Mouse (Mus musculus) left cerebral cortex, adult 2 months (tissue): Measurements from ENCODE around the gene 9930021J03Rik. TPM values are rescaled to one million over a fixed set of nuclear protein-coding genes. Genes with fewer than 3 reads are reported as not detected.

ENCODE experiments used
- DNase-seq, 2 experiments: peaks; one replicate each; pipeline ENCODE4 v3.0.0; 2021 to 2022; ENCODE audit warnings: low spot score in 2 of 2, mixed read lengths in 1 of 2; ENCODE audit errors: extremely low spot score in 1 of 2
- H3K27ac ChIP-seq: fragments of 200-600 bp; 2 replicates; pipeline ENCODE4 v1.8.1; 2022
- H3K4me3 ChIP-seq: fragments of 200-600 bp; 2 replicates; pipeline ENCODE4 v1.8.1; 2022
- CTCF ChIP-seq: fragments of 200-600 bp; IDR thresholded peaks from 2 replicates; pipeline ENCODE4 v1.8.1; 2022; ENCODE audit warnings: antibody characterized with exemption, mild to moderate bottlenecking, moderate library complexity
- intact Hi-C: fragments of 180-260 bp; cut with DNase I; formaldehyde crosslinking; loops from one replicate; pipeline ENCODE4 v1.15.1; 2025
- total RNA-seq, 2 experiments: library from RNA; stranded (reverse); gene quantifications; 2 replicates each; pipeline ENCODE4 v1.2.3; 2021

9930021J03Rik gene
- total RNA-seq, 2 experiments from 2014 or later: 38.3 to 41.1 TPM

DNA sequence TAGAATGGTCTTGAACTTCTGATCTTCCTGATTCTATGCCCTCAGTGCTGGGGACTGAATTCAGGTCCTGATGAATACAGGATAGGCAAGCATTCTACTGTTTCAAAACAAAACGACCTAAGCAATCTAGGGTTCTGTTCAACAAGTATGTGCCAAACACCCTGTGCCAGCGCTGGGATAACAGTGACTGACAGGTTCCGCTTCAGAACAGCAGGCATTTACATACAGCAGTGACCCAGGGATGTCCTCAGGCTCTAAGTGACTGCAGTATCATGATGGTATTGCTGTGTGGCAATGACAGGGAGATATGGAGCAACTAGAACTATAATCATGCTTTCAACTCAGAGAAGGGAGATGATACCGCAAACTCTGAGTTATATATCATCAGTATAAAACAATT, 92.3 kb downstream of the 9930021J03Rik start:
- TF ChIP-seq CTCF: no peak
- DNase-seq: no peak
- intact Hi-C loops: no loop called here
- Histone ChIP-seq H3K27ac (no peak overlapping the region), H3K4me3 (no peak overlapping the region)

DNA sequence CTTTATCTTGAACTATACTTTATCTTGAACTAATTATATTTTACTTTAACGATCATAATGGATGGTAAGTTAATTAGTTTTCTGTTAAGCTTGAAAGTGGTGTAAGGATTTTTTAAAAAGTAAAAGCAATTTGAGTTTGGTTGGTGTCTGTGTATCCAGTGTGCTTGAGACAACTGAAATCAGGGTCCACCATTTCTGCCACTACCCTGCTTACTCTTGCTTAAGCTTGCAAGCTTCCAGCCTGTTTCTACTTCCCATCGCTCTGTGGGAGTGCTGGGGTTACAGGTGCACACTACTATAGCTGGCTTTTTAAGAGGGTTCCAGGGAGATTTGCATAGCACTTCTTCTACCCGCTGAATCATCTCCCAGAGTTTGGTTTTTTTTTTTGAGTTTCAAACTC, 96.3 kb downstream of the 9930021J03Rik start:
- TF ChIP-seq CTCF: no peak
- Histone ChIP-seq H3K4me3 (no peak overlapping the region), H3K27ac (no peak overlapping the region)
- intact Hi-C loops: no loop called here
- no peak for DNase-seq

DNA sequence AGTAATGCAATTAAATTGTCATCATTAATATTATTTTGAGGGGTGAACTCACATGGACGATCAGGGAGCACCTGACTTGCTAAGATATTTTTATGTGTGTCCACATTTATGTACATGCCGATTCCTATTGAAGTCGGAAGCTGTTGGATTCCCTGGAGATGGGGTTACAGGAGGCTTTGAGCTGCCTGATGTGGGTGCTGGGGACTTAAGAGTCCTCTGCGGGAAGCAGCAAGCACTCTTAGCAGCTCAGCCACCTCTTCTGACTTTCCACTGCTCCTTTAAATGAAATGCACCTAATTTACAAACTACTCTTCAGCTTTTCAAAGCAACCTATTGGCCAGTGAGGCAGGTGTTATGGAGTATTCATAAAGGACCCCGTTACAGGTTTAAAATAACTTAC, 97.3 kb downstream of the 9930021J03Rik start:
- TF ChIP-seq CTCF: no peak
- Histone ChIP-seq H3K27ac (no peak overlapping the region), H3K4me3 (peak overlapping the region; percentile 20; the same call in 1 of the 2 replicates)
- intact Hi-C loops: no loop called here
- no peak for DNase-seq

DNA sequence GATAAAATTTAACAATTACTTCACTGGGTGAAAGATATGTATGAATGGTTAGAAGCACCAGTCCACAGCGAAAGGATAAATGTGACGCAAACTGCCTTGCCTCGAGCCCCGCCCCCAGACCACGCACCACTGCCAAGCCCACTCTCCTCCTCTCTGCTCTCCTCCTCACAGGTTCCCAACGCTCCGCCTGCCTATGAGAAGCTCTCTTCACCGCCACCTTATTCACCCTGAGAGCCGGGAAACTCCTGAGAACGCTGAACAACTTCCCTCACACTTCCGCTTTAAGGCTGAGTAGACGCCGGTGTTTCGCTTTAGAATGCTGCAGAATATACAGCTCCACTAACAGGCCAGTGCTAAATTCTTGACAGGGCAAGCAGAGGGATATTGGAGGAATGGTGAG, 97.8 kb downstream of the 9930021J03Rik start:
- peak overlapping the region; percentile 20; the same call in 1 of the 2 replicates for H3K4me3 ChIP-seq
- no peak for DNase-seq
- intact Hi-C loops: no loop called here
- no peak overlapping the region for H3K27ac ChIP-seq
- TF ChIP-seq CTCF: no peak

DNA sequence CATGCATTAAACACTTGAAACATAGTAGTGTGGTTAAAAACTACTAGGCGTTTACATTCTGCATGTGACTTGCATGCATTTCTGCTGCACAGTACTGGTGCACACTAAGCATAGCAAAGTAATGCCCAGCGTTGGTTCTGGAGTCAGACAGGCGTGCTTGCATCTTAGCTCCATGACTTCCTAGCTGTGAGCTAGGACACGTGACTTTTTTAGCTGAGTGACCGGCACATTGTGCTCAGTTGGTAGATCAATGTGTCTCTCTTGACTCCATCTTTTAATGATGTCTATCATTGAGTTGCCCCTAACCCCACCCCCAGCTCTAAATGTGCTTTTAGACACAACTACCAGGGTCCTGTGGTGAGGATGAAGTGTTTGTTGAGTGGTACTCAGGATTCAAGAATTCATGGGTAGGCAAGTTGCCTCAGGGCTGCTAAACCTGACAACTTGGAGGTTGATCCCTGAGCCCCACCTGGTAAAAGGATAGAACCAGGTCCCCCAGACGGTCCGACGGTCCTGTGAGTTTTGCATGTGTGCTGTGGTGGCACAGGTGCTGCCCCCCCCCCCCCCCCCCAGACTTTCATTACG, 98.4 kb downstream of the 9930021J03Rik start:
- no peak overlapping the region for H3K27ac ChIP-seq
- TF ChIP-seq CTCF: no peak
- no peak overlapping the region for H3K4me3 ChIP-seq
- intact Hi-C loops: no loop called here
- no peak for DNase-seq

DNA sequence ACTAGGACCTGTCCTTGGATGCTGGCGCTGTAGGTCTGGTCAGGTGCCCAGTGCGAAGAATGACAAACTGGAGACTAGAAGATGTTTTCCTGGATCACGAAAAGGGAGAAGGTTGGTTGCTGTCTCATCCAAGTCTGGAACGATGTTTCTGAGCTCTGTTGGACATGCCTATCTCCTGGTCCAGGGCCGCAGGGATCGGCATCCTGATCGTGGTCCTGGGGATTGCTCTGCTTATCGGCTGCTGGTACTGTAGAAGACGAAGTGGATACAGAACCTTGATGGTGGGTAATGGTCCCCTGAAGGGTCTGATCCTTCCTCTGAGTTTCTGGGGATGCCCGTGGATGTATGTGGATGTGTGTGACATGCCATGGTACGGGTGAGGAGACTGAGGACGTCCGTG, 101.4 kb downstream of the 9930021J03Rik start:
- no peak for DNase-seq
- Histone ChIP-seq H3K27ac (no peak overlapping the region), H3K4me3 (no peak overlapping the region)
- no peak for TF ChIP-seq CTCF
- intact Hi-C loops: no loop called here

DNA sequence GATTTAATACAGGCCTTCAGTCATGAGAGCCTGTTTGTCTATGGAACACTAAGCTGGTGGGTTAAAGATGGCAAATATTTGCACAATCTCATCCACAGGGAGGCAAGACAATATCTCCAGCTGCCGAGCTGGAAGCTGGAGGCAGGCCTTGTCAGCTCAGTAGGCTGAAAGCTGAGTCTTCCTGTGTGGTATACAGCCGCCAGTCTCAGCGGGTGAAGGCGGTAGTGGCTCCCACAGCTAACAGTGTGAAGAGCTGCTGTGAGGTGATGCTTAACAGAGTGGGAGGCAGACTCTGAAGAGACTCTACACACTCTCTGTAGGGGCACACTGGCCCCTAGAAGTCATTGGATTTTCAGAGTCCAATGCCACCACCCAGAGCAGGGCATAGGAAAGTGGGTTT, 104.1 kb downstream of the 9930021J03Rik start:
- H3K27ac ChIP-seq: no peak overlapping the region
- no peak for TF ChIP-seq CTCF
- no peak overlapping the region for H3K4me3 ChIP-seq
- intact Hi-C loops: no loop called here
- peak in 1 of 2 experiments; percentile 23 for DNase-seq

DNA sequence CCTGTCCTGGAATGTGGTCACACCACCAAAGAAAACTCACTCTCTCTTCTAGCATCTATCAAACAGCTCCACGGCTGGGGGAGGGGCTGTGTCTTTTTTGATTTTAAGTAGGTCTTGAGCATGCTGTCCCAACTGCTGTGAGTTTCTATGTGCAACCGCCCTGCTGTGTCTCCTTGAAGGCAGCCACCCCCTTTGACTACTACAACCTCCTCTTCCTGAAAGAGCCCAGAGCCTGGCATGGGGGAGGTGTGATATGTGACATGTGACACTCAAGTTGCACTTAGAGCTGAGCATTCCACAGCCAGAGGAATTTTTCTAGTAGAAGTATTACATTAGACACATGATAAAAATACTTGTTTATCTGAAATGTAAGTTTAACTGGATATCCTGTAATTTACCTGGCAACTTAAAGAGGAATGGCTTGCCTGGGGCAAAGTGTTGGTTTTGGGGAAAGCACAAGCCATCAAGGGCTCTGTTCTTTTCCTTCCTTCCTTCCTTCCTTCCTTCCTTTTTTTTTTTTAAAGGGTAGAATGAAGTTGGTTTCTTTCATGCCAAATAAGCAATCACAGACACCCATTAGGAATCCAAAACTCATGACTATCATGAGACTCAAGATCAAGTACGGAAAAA, 108.4 kb downstream of the 9930021J03Rik start, which contains the start of gene Mlana:
Gene Mlana, plus strand, starts transcription at position 580 of the 630 bp plus-strand sequence.
- TF ChIP-seq CTCF: no peak
- no peak for DNase-seq
- intact Hi-C loops: no loop called here
- H3K4me3 ChIP-seq: no peak within 1 kb of the TSS
- no peak within 1 kb of the TSS for H3K27ac ChIP-seq

DNA sequence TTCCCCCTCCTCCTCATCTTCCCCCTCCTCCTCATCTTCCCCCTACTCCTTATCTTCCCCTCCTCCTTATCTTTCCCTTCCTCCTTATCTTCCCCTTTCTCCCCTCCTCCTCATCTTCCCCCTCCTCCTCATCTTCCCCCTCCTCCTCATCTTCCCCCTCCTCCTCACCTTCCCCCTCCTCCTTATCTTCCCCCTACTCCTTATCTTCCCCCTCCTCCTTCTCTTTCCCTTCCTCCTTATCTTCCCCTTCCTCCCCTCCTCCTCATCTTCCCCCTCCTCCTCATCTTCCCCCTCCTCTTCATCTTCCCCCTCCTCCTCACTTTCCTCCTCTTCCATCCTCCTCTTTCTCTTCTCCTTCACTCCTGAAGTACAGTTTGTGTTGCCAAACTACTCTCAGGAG, 108.9 kb downstream of the 9930021J03Rik start:
- TF ChIP-seq CTCF: no peak
- intact Hi-C loops: no loop called here
- no peak for DNase-seq
- Histone ChIP-seq H3K27ac (no peak overlapping the region), H3K4me3 (no peak overlapping the region)

DNA sequence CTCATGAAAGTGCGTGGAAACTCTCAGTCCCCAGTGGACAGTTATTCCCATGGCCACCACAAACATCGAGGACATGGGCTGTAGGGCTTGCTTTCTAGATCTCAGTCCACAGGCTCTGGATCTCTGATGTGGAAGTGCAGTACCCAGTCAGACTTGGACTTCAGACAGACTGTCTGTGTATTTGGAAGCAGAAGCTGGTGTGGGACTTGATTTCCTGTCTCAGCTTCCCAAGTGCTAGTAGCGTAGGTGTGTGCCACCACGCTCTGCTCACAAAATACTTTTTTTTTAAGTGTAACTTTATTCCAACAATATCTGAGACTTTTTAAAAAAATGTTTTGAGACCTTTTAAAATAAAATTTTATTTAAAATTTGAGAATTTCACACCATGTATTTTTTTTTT, 109.5 kb downstream of the 9930021J03Rik start:
- no peak overlapping the region for H3K27ac ChIP-seq
- intact Hi-C loops: no loop called here
- no peak for DNase-seq
- TF ChIP-seq CTCF: no peak
- no peak overlapping the region for H3K4me3 ChIP-seq

DNA sequence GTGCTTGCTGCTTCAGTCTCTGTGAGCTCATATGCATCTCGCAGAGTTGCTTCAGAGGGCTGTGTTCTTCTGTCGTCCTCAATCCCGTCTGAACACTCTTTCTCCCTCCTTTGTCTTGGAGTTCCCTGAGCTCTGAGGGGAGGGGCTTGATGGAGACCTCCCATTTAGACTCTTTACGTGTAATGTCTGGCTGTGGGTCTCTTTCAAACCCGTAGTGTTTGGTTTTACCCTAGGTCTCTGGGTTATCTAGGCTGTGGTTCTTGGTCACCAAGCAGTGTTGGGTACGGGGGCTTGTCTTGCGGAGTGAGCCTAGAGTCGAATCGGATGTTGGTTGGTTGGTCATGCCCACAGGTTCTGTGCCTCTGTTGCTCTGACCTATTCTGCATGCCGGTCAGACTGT, 110.7 kb downstream of the 9930021J03Rik start:
- TF ChIP-seq CTCF: no peak
- Histone ChIP-seq H3K27ac (no peak overlapping the region), H3K4me3 (no peak overlapping the region)
- intact Hi-C loops: no loop called here
- no peak for DNase-seq

DNA sequence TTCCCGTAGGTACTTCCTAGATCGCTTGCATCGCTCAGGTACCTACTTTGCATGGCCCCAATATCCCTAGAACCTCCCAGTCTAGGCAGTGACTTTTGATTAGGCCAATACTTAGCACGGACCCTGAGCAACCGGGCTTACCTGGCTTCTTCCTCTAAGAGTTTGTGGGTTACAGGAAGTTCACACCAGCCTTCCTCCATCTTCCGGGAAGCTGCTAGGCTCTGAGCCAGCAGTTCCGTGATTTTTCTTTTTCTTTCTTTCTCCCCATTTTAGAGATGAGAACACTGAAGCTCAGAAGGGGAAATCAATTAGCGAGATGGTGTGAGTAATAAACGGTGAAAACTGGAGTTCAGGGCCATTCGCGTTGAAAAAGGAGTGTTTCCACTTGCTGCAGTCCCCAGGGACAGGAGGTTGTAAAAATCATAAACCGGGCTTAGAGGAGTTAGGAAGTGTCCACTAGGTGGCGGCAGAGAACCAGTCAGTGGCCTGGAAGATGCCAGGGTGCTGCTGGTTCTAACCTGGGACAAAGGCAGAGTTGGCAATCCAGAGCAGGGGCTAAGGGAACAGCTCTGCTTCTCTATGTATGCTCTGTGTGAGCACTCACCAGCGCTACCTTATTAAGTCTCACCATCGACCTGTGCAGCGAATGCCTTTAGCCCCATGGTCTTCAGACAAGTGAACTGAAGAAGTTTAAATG, 121.8 kb downstream of the 9930021J03Rik start:
- no peak overlapping the region for H3K27ac ChIP-seq
- peak; percentile 81 to 85 for DNase-seq
- peak overlapping the region; percentile 32 for H3K4me3 ChIP-seq
- intact Hi-C loops: loop anchor here (2.0 to 5.0 kb wide), 4 partner anchors 137 to 523 kb away; no protein-coding TSS in a partner anchor
- TF ChIP-seq CTCF: peak; percentile 93
